Mouse (Mus musculus) layer of hippocampus, adult 18-20 months (tissue): ENCODE measurements around the gene Cdh18. TPM values are rescaled to one million over a fixed set of nuclear protein-coding genes. Genes with fewer than 3 reads are reported as not detected.
"Not testable (repeated sequence)": the region's sequence is repeated elsewhere in the genome, so short reads cannot be mapped to it uniquely, and the experiment has no call there.

Experiments used
- DNase-seq, 2 experiments: peaks; one replicate each; pipeline ENCODE4 v3.0.0; 2022; ENCODE audit warnings: low spot score in 2 of 2
- long read RNA-seq: library from polyadenylated mRNA; stranded (forward); transcript quantifications from one replicate; pipeline ENCODE4 v2.0.0, GENCODE M21; 2021
- total RNA-seq, 2 experiments: library from RNA; stranded (reverse); gene quantifications; 2 replicates each; pipeline ENCODE4 v1.2.3; 2021

Gene Cdh18
- 10 to 100 TPM; 11.5 to 12.4 TPM for total RNA-seq
- long read RNA-seq, partial matches to known transcripts: 1 of 1 reads
- long read RNA-seq, other reads (novel, unspliced or antisense): 0 of 1 reads

- no peak for DNase-seq
Measured at GRCm38 (mm10) chr15:22548711-22549271, at the start of gene Cdh18. Gene Cdh18, plus strand, starts transcription at chr15:22549022.

- no peak for DNase-seq
Measured at GRCm38 (mm10) chr15:22511271-22511670, 37.6 kb upstream of the Cdh18 start.

- DNase-seq: no peak
Measured at GRCm38 (mm10) chr15:22535828-22536227, 13.0 kb upstream of the Cdh18 start.

- DNase-seq: no peak
Measured at GRCm38 (mm10) chr15:22577974-22578616, 29.3 kb downstream of the Cdh18 start.

- no peak for DNase-seq
Measured at GRCm38 (mm10) chr15:22578617-22578990, 29.8 kb downstream of the Cdh18 start.

- DNase-seq: no peak
Measured at GRCm38 (mm10) chr15:22584667-22585066, 35.8 kb downstream of the Cdh18 start.

GRCm38 (mm10) chr15:22716376-22716775, 167.6 kb downstream of the Cdh18 start:
- DNase-seq: no peak

GRCm38 (mm10) chr15:22717681-22718080, 168.9 kb downstream of the Cdh18 start:
- peak in 1 of 2 experiments; percentile 51 for DNase-seq

GRCm38 (mm10) chr15:22726574-22726973, 177.8 kb downstream of the Cdh18 start:
- DNase-seq: no peak

GRCm38 (mm10) chr15:22733039-22733438, 184.2 kb downstream of the Cdh18 start:
- DNase-seq: no peak

- no peak for DNase-seq
Measured at GRCm38 (mm10) chr15:22736165-22736564, 187.3 kb downstream of the Cdh18 start.

GRCm38 (mm10) chr15:22761257-22761656, 212.4 kb downstream of the Cdh18 start:
- not testable (repeated sequence) for DNase-seq

- not testable (repeated sequence) for DNase-seq
Measured at GRCm38 (mm10) chr15:22766591-22766990, 217.8 kb downstream of the Cdh18 start.

GRCm38 (mm10) chr15:22776346-22776745, 227.5 kb downstream of the Cdh18 start:
- DNase-seq: no peak

- no peak for DNase-seq
Measured at GRCm38 (mm10) chr15:22789696-22790095, 240.9 kb downstream of the Cdh18 start.

- no peak for DNase-seq
Measured at GRCm38 (mm10) chr15:22791791-22792190, 243.0 kb downstream of the Cdh18 start.

GRCm38 (mm10) chr15:22833127-22833526, 284.3 kb downstream of the Cdh18 start:
- DNase-seq: peak in 1 of 2 experiments; percentile 10

GRCm38 (mm10) chr15:22837173-22837572, 288.4 kb downstream of the Cdh18 start:
- no peak for DNase-seq

- DNase-seq: no peak
Measured at GRCm38 (mm10) chr15:22857704-22858103, 308.9 kb downstream of the Cdh18 start.

GRCm38 (mm10) chr15:22870679-22871078, 321.9 kb downstream of the Cdh18 start:
- no peak for DNase-seq

- DNase-seq: no peak
Measured at GRCm38 (mm10) chr15:22897724-22898123, 348.9 kb downstream of the Cdh18 start.

- DNase-seq: no peak
Measured at GRCm38 (mm10) chr15:22898208-22898607, 349.4 kb downstream of the Cdh18 start.

GRCm38 (mm10) chr15:22914444-22914843, 365.6 kb downstream of the Cdh18 start:
- peak; percentile 83 to 92 for DNase-seq
